In the genomic region with DNA sequence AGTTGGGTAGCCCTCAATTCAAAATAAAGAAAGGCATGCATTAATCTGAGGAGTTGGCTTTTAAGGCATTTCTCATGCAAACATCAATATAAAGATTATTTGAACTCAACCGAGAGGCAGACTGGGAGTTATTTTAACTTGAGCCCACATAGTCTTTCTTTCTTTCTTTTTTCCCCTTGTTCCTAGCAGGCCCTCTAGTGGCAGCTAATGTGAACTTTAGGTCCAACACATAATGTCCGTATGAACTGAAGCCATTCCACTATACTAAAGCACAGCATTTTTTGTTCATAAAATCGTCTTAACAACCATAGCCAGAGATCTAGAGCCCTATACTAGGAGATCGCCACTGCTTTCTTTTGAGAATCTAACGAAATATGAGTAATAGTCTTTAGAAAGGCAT, we compare ENCODE assay signal across 10 mouse cellular contexts. TPM values are rescaled to one million over a fixed set of nuclear protein-coding genes. Genes with fewer than 3 reads are reported as not detected.
DNase-seq lines count a peak whose midpoint lies in the region; ATAC-seq and TF ChIP-seq lines count a peak whose summit lies in the region.
"Had no signal": no experiment of that assay in that cellular context is flagged by ENCODE, and none has a peak within 500 bp of the region (broad histone marks: within the 10 kb centered on the region; RNA-seq: fewer than 3 reads in every experiment).

No protein-coding gene starts in this region.

- H3K9ac ChIP-seq in intestine, postnatal 0 days (ENCODE audit: low read depth, low read length) = no peak overlapping the region
- H3K9ac ChIP-seq in intestine, embryonic 15.5 days = no peak overlapping the region
- H3K9ac ChIP-seq in limb, embryonic 14.5 days (ENCODE audit: low read depth, low read length, severe bottlenecking) = no peak overlapping the region
- H3K9ac ChIP-seq in midbrain, embryonic 16.5 days (ENCODE audit: low read depth, low read length) = no peak overlapping the region
- H3K9ac ChIP-seq: embryonic facial prominence, embryonic 13.5 days; liver, embryonic 13.5 days had no signal

- H3K4me3 ChIP-seq in intestine, postnatal 0 days (ENCODE audit: low read depth, low read length) = no peak overlapping the region
- no peak overlapping the region for H3K4me3 ChIP-seq in intestine, embryonic 15.5 days (replicated peaks)
- no peak overlapping the region for H3K4me3 ChIP-seq in limb, embryonic 14.5 days (replicated peaks; ENCODE audit: low read length)
- H3K4me3 ChIP-seq in midbrain, embryonic 16.5 days (ENCODE audit: low read depth, low read length) = no peak overlapping the region
- H3K4me3 ChIP-seq: embryonic facial prominence, embryonic 13.5 days; liver, embryonic 13.5 days had no signal

- peak; percentile 86 for TF ChIP-seq CTCF in intestine, postnatal 0 days (IDR thresholded peaks at IDR 0.05; ENCODE audit: low read depth)

- no peaks in the 10 kb centered on the region for H3K36me3 ChIP-seq in intestine, postnatal 0 days (ENCODE audit: control insufficient read depth, insufficient read depth)
- H3K36me3 ChIP-seq in intestine, embryonic 15.5 days = no peaks in the 10 kb centered on the region
- H3K36me3 ChIP-seq in limb, embryonic 14.5 days (ENCODE audit: control insufficient read depth, insufficient read depth, low read length) = no peaks in the 10 kb centered on the region
- H3K36me3 ChIP-seq in midbrain, embryonic 16.5 days (ENCODE audit: control insufficient read depth, insufficient read depth, low read length) = no peaks in the 10 kb centered on the region
- H3K36me3 ChIP-seq: embryonic facial prominence, embryonic 13.5 days; liver, embryonic 13.5 days had no signal

- H3K27me3 ChIP-seq in intestine, postnatal 0 days (replicated peaks; ENCODE audit: control insufficient read depth, insufficient read depth, low read length) = no peaks in the 10 kb centered on the region
- H3K27me3 ChIP-seq in intestine, embryonic 15.5 days (replicated peaks) = no peaks in the 10 kb centered on the region
- H3K27me3 ChIP-seq in limb, embryonic 14.5 days (ENCODE audit: control insufficient read depth, insufficient read depth, low read length) = no peaks in the 10 kb centered on the region
- no peaks in the 10 kb centered on the region for H3K27me3 ChIP-seq in midbrain, embryonic 16.5 days (ENCODE audit: control insufficient read depth, insufficient read depth, low read depth, low read length)
- H3K27me3 ChIP-seq: embryonic facial prominence, embryonic 13.5 days; liver, embryonic 13.5 days had no signal

- H3K4me2 ChIP-seq in intestine, postnatal 0 days (replicated peaks; ENCODE audit: low read depth) = no peak overlapping the region
- H3K4me2 ChIP-seq in intestine, embryonic 15.5 days (replicated peaks) = no peak overlapping the region
- no peak overlapping the region for H3K4me2 ChIP-seq in limb, embryonic 14.5 days (replicated peaks; ENCODE audit: low read depth, low read length, severe bottlenecking)
- H3K4me2 ChIP-seq in midbrain, embryonic 16.5 days (ENCODE audit: low read length) = no peak overlapping the region
- H3K4me2 ChIP-seq: embryonic facial prominence, embryonic 13.5 days; liver, embryonic 13.5 days had no signal

- 24% methylated on average over 5 of the region's 5 CpGs for WGBS in intestine, postnatal 0 days
- 23% methylated on average over 5 of the region's 5 CpGs for WGBS in intestine, embryonic 15.5 days
- WGBS in limb, embryonic 14.5 days = 16% methylated on average over 5 of the region's 5 CpGs
- WGBS in midbrain, embryonic 16.5 days = 22% methylated on average over 5 of the region's 5 CpGs

- no peak overlapping the region for H3K27ac ChIP-seq in intestine, postnatal 0 days (ENCODE audit: low read depth, low read length)
- H3K27ac ChIP-seq in intestine, embryonic 15.5 days = no peak overlapping the region
- no peak overlapping the region for H3K27ac ChIP-seq in limb, embryonic 14.5 days (replicated peaks; ENCODE audit: low read depth, low read length)
- H3K27ac ChIP-seq in midbrain, embryonic 16.5 days (ENCODE audit: low read length) = no peak overlapping the region
- H3K27ac ChIP-seq: embryonic facial prominence, embryonic 13.5 days; liver, embryonic 13.5 days had no signal

- H3K9me3 ChIP-seq in intestine, postnatal 0 days (ENCODE audit: control insufficient read depth) = peaks cover 3% of the 10 kb centered on the region; the same call in 1 of the 2 replicates
- H3K9me3 ChIP-seq in intestine, embryonic 15.5 days = no peaks in the 10 kb centered on the region
- no peaks in the 10 kb centered on the region for H3K9me3 ChIP-seq in limb, embryonic 14.5 days (ENCODE audit: control insufficient read depth, low read length)
- no peaks in the 10 kb centered on the region for H3K9me3 ChIP-seq in midbrain, embryonic 16.5 days (replicated peaks; ENCODE audit: control insufficient read depth, low read length, poor library complexity, severe bottlenecking)
- H3K9me3 ChIP-seq: embryonic facial prominence, embryonic 13.5 days; liver, embryonic 13.5 days had no signal

- no peaks in the 10 kb centered on the region for H3K4me1 ChIP-seq in intestine, postnatal 0 days (replicated peaks; ENCODE audit: control insufficient read depth, insufficient read depth, low read length)
- H3K4me1 ChIP-seq in intestine, embryonic 15.5 days (replicated peaks) = no peaks in the 10 kb centered on the region
- peaks cover 8% of the 10 kb centered on the region for H3K4me1 ChIP-seq in limb, embryonic 14.5 days (ENCODE audit: control insufficient read depth, insufficient read depth, low read length)
- no peaks in the 10 kb centered on the region for H3K4me1 ChIP-seq in midbrain, embryonic 16.5 days (ENCODE audit: control insufficient read depth, insufficient read depth, low read length)
- H3K4me1 ChIP-seq: liver, embryonic 13.5 days had no signal

- DNase-seq in A20 (ENCODE audit: low read depth, low spot score) (peak; percentile 41), MEL-GATA-1-ER (ENCODE audit: extremely low read depth, low read depth) (peak; percentile 47)
- DNase-seq in forelimb bud, embryonic 11.5 days (ENCODE audit: low read depth, low spot score) = peak; percentile 52
- peak; percentile 68 for DNase-seq in limb, embryonic 14.5 days (ENCODE audit: low spot score)
- DNase-seq in thymus, postnatal 4 days = peak; percentile 26
- DNase-seq: liver, embryonic 13.5 days had no signal

- ATAC-seq in intestine, postnatal 0 days = no peak
- no peak for ATAC-seq in intestine, embryonic 15.5 days
- no peak for ATAC-seq in limb, embryonic 14.5 days (ENCODE audit: low FRiP score, low read depth)
- no peak for ATAC-seq in midbrain, embryonic 16.5 days

- TF ChIP-seq POLR2A in limb, embryonic 14.5 days (IDR thresholded peaks at IDR 0.05; ENCODE audit: borderline replicate concordance, extremely low read depth, insufficient read depth, insufficient read length) = no peak

RNA-seq across cellular contexts. Expression of a gene that starts 42.6 kb away (rescaled TPM):
- polyA plus RNA-seq in intestine, postnatal 0 days (2015; fragmentation: Nextera tagmentation; extraction: Ambion mirVana) = 0.35 and 0.56 TPM in 2 replicates
- polyA plus RNA-seq in intestine, embryonic 15.5 days (2015; fragmentation: Nextera tagmentation; extraction: Ambion mirVana) = 0.11 and 0.15 TPM in 2 replicates
- polyA plus RNA-seq in limb, embryonic 14.5 days (2012; rRNA removed) = 0.13 and 0.20 TPM in 2 replicates
- polyA plus RNA-seq in limb, embryonic 14.5 days (2014; fragmentation: Nextera tagmentation; extraction: Ambion mirVana) = 0.30 and 0.55 TPM in 2 replicates
- polyA plus RNA-seq in midbrain, embryonic 16.5 days (2015; fragmentation: Nextera tagmentation; extraction: Ambion mirVana) = not detected in 2 replicates
- polyA plus RNA-seq: embryonic facial prominence, embryonic 13.5 days; liver, embryonic 13.5 days had no signal
